Mouse (Mus musculus) urinary bladder, postnatal 36 days (tissue): Measurements from ENCODE around the gene Nt5e.
A peak's percentile ranks its signal among the peaks of the same experiment; 100 is the strongest.
"Not testable (repeated sequence)": the region's sequence is repeated elsewhere in the genome, so short reads cannot be mapped to it uniquely, and the experiment has no call there.

Experiments
- DNase-seq, 2 experiments: peaks; one replicate each; pipeline ENCODE4 v3.0.0; 2022; ENCODE audit warnings: low spot score in 2 of 2, mixed read lengths in 1 of 2

The Nt5e gene

GRCm38 (mm10) chr9:88326930-88327901 is at the start of gene Nt5e:
Nt5e (plus strand) TSS chr9:88327197.
- DNase-seq, result peak; percentile 41 to 66

GRCm38 (mm10) chr9:88277588-88277987 is 49.4 kb upstream of the Nt5e start:
- no peak for DNase-seq

- no peak for DNase-seq
Measured at GRCm38 (mm10) chr9:88279728-88280127, 47.3 kb upstream of the Nt5e start.

GRCm38 (mm10) chr9:88289568-88290168 is 37.3 kb upstream of the Nt5e start:
- no peak for DNase-seq

- DNase-seq, result no peak
Measured at GRCm38 (mm10) chr9:88292836-88293370, 34.1 kb upstream of the Nt5e start.

- DNase-seq, result no peak
Measured at GRCm38 (mm10) chr9:88295798-88296197, 31.2 kb upstream of the Nt5e start.

- no peak for DNase-seq
Measured at GRCm38 (mm10) chr9:88296321-88296720, 30.7 kb upstream of the Nt5e start.

- not testable (repeated sequence) for DNase-seq
Measured at GRCm38 (mm10) chr9:88297244-88297643, 29.8 kb upstream of the Nt5e start.

GRCm38 (mm10) chr9:88297871-88298658 is 28.9 kb upstream of the Nt5e start:
- DNase-seq, result no peak

GRCm38 (mm10) chr9:88307019-88307618 is 19.9 kb upstream of the Nt5e start:
- DNase-seq, result no peak

- DNase-seq, result no peak
Measured at GRCm38 (mm10) chr9:88309127-88309526, 17.9 kb upstream of the Nt5e start.

- DNase-seq, result no peak
Measured at GRCm38 (mm10) chr9:88319226-88319625, 7.8 kb upstream of the Nt5e start.

- DNase-seq, result no peak
Measured at GRCm38 (mm10) chr9:88324616-88325015, 2.4 kb upstream of the Nt5e start.

GRCm38 (mm10) chr9:88328666-88329065 is 1.7 kb downstream of the Nt5e start:
- no peak for DNase-seq

- no peak for DNase-seq
Measured at GRCm38 (mm10) chr9:88329166-88329748, 2.3 kb downstream of the Nt5e start.

- DNase-seq, result no peak
Measured at GRCm38 (mm10) chr9:88330316-88330715, 3.3 kb downstream of the Nt5e start.

GRCm38 (mm10) chr9:88332447-88332846 is 5.5 kb downstream of the Nt5e start:
- DNase-seq, result no peak

GRCm38 (mm10) chr9:88335839-88336238 is 8.8 kb downstream of the Nt5e start:
- DNase-seq, result no peak

- DNase-seq, result no peak
Measured at GRCm38 (mm10) chr9:88340819-88341218, 13.8 kb downstream of the Nt5e start.

- no peak for DNase-seq
Measured at GRCm38 (mm10) chr9:88342241-88342640, 15.2 kb downstream of the Nt5e start.

GRCm38 (mm10) chr9:88342701-88343100 is 15.7 kb downstream of the Nt5e start:
- DNase-seq, result no peak
